Mouse (Mus musculus) kidney, adult 2 months (tissue): ENCODE measurements around the gene Bend3.

Source experiments
- CTCF ChIP-seq: fragments of 200-500 bp; conservative IDR thresholded peaks from 2 replicates; pipeline ENCODE4 v1.5.1; 2011; ENCODE audit warnings: low read depth, mild to moderate bottlenecking, control low read depth, low read length, moderate library complexity, mixed read lengths; ENCODE audit not compliant: insufficient read depth, insufficient read length
- POLR2A ChIP-seq: fragments of 200-500 bp; IDR thresholded peaks from one replicate; pipeline ENCODE4 v1.6.1; 2011; ENCODE audit warnings: low read depth, low read length, control low read depth

DNA sequence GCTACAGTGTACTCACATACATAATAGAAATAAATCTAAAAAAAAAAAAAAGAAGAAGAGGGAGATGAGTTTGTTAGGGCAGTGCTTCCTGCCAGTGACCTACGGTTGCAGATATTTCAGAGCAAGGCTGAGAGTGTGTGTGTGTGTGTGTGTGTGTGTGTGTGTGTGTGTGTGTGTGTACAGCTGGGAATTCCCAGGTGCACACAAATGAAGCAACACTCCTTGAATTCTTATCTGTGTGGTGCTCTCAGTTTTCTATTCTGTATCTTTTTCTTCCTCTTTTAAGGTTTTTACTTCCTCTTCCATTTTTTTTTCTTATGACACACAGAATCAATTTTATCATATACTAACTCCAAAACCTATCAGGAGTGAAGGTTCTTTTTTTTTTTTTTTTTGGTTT is 25.7 kb downstream of the Bend3 start:
- TF ChIP-seq CTCF (no peak), POLR2A (no peak)
